Mouse (Mus musculus) liver, embryonic 16.5 days (tissue): Measurements from ENCODE around the gene Epha2. TPM values are rescaled to one million over a fixed set of nuclear protein-coding genes. Genes with fewer than 3 reads are reported as not detected.
A peak's percentile ranks its signal among the peaks of the same experiment; 100 is the strongest.

ENCODE experiments used
- ATAC-seq: fragments of 200-750 bp; cut with Nextera tagmentation; 2 replicates; pipeline ENCODE4 v1.8.0; 2017; ENCODE audit warnings: low read depth, mild to moderate bottlenecking, moderate number of reproducible peaks, moderate library complexity
- H3K27ac ChIP-seq: fragments of 300-500 bp; sonication (generic); 2 replicates; pipeline ENCODE4 v1.5.1; 2014; ENCODE audit warnings: mild to moderate bottlenecking, low read length
- H3K27me3 ChIP-seq: fragments of 300-500 bp; sonication (generic); 2 replicates; pipeline ENCODE4 v1.6.1; 2014; ENCODE audit warnings: low read depth, low read length, mixed read lengths; ENCODE audit not compliant: control insufficient read depth, insufficient read depth
- H3K36me3 ChIP-seq: fragments of 300-500 bp; sonication (generic); 2 replicates; pipeline ENCODE4 v1.6.1; 2014; ENCODE audit warnings: mild to moderate bottlenecking; ENCODE audit not compliant: control insufficient read depth, insufficient read depth
- H3K4me1 ChIP-seq: fragments of 300-500 bp; sonication (generic); 2 replicates; pipeline ENCODE4 v1.6.1; 2014; ENCODE audit warnings: low read depth, low read length, mixed read lengths; ENCODE audit not compliant: control insufficient read depth
- H3K4me2 ChIP-seq: fragments of 300-500 bp; sonication (generic); 2 replicates; pipeline ENCODE4 v1.6.1; 2014; ENCODE audit warnings: low read depth, low read length, mixed read lengths
- H3K4me3 ChIP-seq: fragments of 300-500 bp; sonication (generic); 2 replicates; pipeline ENCODE4 v1.5.1; 2014; ENCODE audit warnings: low read depth, mild to moderate bottlenecking, low read length
- H3K9ac ChIP-seq: fragments of 300-500 bp; sonication (generic); 2 replicates; pipeline ENCODE4 v1.6.1; 2014; ENCODE audit warnings: low read depth, low read length
- H3K9me3 ChIP-seq: fragments of 300-500 bp; sonication (generic); replicated peaks from 2 replicates; pipeline ENCODE4 v1.6.1; 2016; ENCODE audit warnings: low read length; ENCODE audit not compliant: control insufficient read depth
- WGBS: fragments of 180-500 bp; shearing (Covaris S2); extraction: QIAGEN DNeasy Blood & Tissue Kit; methylation state at CpG from one replicate; pipeline ENCODE4 v1.1.7; 2014; ENCODE audit not compliant: insufficient replicate concordance; 5-methylcytosine and 5-hydroxymethylcytosine counted together
- polyA plus RNA-seq: library from polyadenylated mRNA; unstranded; fragments of >200 nt; fragmentation: Nextera tagmentation; extraction: Ambion mirVana; gene quantifications from 2 replicates; pipeline ENCODE4 v1.2.1, GENCODE M21; 2015

The Epha2 gene
- polyA plus RNA-seq, 1 experiment from 2014 or later: 0.53 TPM

DNA sequence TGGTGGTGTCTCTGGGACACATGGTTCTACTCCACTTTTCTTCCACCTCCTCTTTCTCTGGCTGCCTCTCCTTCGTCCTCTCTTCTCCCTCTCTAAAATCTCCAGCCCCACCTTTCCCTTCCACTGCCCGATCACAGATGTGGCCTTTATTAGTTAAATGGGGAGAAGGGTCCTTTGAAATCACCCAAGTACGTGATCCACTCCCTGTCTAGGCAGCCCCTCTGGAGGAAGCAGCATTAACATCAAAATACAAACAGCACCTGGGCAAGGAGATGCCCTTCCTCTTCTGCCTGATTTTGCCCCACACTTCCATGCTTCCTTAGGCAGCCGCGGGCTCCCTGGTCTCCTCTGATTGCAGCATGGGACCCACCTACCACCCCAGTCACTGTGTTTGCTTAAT lies 18.4 kb upstream of the Epha2 start:
- WGBS: 42% methylated on average over 5 of the region's 5 CpGs

DNA sequence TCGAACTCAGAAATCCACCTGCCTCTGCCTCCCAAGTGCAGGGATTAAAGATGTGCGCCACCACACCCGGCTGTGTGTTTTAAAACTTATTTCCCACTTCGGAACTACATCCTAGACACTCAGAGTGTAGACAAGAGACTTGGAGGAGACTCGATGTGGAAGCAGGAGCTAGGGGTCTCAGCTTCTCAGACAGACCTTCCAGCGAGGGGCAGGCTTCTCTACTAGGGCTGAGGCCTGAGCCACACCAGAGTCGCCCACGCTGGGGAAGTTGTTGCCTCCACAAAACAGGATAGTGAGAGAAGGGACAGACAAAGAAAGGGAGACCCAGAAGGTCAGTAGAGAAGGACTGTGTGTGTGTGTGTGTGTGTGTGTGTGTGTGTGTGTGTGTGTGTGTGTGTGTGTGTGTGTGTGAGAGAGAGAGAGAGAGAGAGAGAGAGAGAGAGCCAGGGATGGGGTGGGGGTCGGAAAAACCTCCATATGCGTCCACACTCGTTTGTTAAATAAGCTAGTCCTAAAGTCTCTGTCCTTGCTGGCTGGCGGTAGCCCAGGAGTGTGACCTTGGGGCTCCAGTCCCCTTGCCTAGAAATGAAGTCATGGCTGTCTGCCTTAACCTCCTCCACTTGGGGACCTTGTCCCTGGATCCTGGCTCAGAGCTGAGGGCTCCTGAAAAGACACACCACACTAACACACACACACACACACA lies 17.7 kb upstream of the Epha2 start:
- Histone ChIP-seq H3K4me2 (no peak overlapping the region), H3K27me3 (peaks cover 20% of the 10 kb centered on the region), H3K4me1 (peaks cover 19% of the 10 kb centered on the region), H3K27ac (no peak overlapping the region), H3K36me3 (no peaks in the 10 kb centered on the region), H3K9me3 (no peaks in the 10 kb centered on the region), H3K4me3 (no peak overlapping the region), H3K9ac (no peak overlapping the region)
- ATAC-seq: no peak
- 44% methylated on average over 12 of the region's 12 CpGs for WGBS

More for the DNA sequence above, 18.4 kb upstream of the Epha2 start:
- H3K9me3 ChIP-seq: no peaks in the 10 kb centered on the region
- peaks cover 17% of the 10 kb centered on the region for H3K27me3 ChIP-seq
- H3K36me3 ChIP-seq: no peaks in the 10 kb centered on the region
- no peak overlapping the region for H3K27ac ChIP-seq
- peaks cover 23% of the 10 kb centered on the region for H3K4me1 ChIP-seq
- no peak overlapping the region for H3K4me2 ChIP-seq
- no peak overlapping the region for H3K4me3 ChIP-seq
- no peak overlapping the region for H3K9ac ChIP-seq
- ATAC-seq: no peak

DNA sequence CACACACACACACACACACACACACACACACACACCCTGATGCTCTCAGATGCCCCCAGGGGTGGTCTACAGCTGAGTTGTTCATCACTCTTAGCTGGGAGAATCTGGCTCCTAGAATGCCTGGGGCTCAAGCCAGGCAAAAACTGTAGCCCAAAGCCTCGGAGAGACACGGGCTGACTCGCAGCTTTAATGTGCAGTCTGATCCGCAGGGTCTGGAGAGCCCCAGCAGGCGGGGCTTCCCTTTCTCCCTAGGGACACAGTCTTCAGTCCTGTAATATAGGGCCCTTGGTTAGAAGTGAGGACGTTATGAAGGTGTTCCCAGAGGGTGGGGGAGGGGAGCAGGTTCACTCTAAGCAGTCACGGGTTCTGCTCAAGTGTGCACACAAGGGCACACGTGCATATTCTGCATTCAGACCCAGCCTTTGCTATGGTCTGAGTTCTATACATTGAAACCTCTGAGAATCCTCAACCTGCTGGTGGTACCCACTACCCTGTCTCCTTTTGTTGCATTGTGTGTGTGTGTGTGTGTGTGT lies 17.1 kb upstream of the Epha2 start:
- 40% methylated on average over 8 of the region's 8 CpGs for WGBS
- H3K4me1 ChIP-seq: peaks cover 18% of the 10 kb centered on the region

DNA sequence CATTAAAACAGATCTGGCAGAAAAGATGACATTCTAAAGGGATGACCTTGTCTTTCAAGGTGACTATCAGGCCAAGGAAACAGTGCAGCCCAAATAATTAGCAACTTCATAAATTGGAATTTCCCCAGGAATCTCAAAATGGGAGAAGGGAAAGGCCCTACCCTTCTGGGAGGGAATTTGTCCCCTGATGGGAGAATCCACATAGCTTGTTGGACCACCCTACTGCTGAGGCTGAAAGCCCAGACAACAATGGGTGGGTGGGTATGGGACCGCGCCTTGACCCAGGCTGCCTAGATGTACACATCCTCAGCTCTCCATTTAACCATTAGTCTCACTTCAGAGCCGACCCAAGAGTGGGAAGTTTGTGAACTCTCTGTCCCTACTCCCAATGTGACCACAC lies 16.6 kb upstream of the Epha2 start:
- Histone ChIP-seq H3K27me3 (peaks cover 27% of the 10 kb centered on the region), H3K4me2 (no peak overlapping the region), H3K9ac (no peak overlapping the region), H3K4me3 (no peak overlapping the region), H3K36me3 (no peaks in the 10 kb centered on the region), H3K4me1 (peaks cover 18% of the 10 kb centered on the region), H3K9me3 (no peaks in the 10 kb centered on the region), H3K27ac (no peak overlapping the region)
- WGBS: 62% methylated on average over 3 of the region's 3 CpGs
- no peak for ATAC-seq

More for the DNA sequence above, 17.1 kb upstream of the Epha2 start:
- Histone ChIP-seq H3K27ac (no peak overlapping the region), H3K36me3 (no peaks in the 10 kb centered on the region), H3K4me2 (no peak overlapping the region), H3K9me3 (no peaks in the 10 kb centered on the region), H3K4me3 (no peak overlapping the region), H3K27me3 (peaks cover 23% of the 10 kb centered on the region), H3K9ac (no peak overlapping the region)
- no peak for ATAC-seq

DNA sequence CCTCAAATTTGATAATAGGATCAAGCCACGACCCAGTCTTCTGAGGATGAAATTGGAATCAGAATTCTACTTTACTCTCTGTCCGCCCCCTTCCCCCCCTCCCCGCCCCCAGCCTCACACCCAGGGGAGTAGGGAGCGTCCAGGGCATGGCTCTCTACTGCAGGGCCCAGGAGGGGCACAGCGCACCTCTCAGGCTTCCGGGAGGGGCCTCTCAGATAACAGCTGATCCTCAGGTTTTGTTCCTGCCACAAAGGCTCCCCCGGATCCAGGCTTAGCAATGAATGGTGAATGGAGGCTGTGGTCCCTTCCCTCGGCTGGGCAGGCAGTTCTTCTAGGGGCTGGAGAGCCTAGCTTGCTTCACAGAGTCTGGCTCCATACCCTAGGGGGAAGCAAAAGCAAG lies 15.9 kb upstream of the Epha2 start:
- Histone ChIP-seq H3K9me3 (no peaks in the 10 kb centered on the region), H3K27me3 (peaks cover 30% of the 10 kb centered on the region), H3K4me3 (no peak overlapping the region), H3K9ac (no peak overlapping the region), H3K4me2 (no peak overlapping the region), H3K27ac (no peak overlapping the region), H3K4me1 (peaks cover 18% of the 10 kb centered on the region), H3K36me3 (no peaks in the 10 kb centered on the region)
- WGBS: 26% methylated on average over 8 of the region's 8 CpGs
- no peak for ATAC-seq

DNA sequence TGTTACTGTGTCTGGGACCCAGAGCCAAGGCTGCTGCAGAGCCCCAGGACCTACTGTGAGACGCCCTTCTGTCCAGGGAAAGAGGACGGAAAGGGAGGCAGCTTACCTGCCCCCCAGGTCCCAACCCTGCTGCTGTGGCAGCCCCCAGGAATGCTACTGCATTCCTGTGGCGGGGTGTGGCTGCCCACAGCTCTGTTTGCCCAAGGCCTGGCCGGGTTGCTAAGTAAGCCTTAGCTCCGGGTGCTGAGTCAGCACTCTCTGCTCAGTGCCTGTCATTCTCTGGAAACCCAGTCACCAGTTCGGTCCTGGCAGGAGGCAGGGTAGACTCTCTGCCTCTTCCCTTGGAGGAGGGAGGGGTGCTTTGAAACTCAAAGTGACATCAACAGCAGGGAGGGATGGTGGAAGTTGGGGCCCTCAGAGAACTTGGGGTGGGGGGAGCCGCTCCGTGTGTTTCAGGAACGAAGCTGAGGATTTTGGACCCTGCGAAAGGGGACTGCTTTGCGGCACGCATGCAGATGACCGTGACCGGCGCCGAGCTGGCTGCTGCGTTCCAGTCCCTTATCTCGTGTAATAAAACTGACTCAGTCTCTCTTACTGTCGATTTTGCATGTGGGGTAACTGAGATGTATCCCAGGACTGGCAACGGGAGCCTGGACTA lies 14.1 kb upstream of the Epha2 start:
- Histone ChIP-seq H3K4me1 (peaks cover 13% of the 10 kb centered on the region), H3K4me3 (no peak overlapping the region), H3K27ac (no peak overlapping the region), H3K4me2 (peak overlapping the region; percentile 3), H3K27me3 (peaks cover 43% of the 10 kb centered on the region), H3K36me3 (no peaks in the 10 kb centered on the region), H3K9me3 (no peaks in the 10 kb centered on the region), H3K9ac (no peak overlapping the region)
- ATAC-seq: no peak
- WGBS: 10% methylated on average over 20 of the region's 20 CpGs

DNA sequence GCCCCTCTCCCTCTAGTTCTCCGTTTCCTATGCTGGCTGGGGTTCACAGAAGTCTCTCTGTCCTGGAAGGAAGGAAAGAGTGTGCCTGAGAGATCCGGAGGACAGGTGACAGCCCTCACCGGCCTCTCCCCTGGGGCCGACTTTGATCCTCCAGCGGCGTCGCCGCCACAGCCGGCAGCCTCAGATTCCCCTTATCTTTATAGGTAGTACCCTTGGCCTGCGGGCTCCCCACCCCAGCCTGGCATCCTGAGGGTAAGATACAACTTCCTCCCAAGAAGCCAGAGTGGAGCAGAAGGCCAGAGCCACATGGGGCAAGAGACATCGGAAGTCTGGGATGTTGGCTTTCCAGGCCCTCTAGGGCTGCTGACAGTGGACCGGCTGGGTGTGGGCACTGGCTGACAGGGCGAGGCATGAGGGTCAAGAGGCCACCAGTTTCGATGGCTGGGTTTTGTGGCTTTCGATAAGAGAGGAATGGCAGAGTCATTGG lies 13.5 kb upstream of the Epha2 start:
- H3K27me3 ChIP-seq: peaks cover 48% of the 10 kb centered on the region
- no peak overlapping the region for H3K27ac ChIP-seq
- peak overlapping the region; percentile 3 for H3K4me2 ChIP-seq
- H3K4me1 ChIP-seq: peaks cover 12% of the 10 kb centered on the region
- WGBS: 4% methylated on average over 15 of the region's 15 CpGs
- peak; percentile 28; the same call in 1 of the 2 replicates for ATAC-seq
- H3K36me3 ChIP-seq: no peaks in the 10 kb centered on the region
- no peaks in the 10 kb centered on the region for H3K9me3 ChIP-seq
- no peak overlapping the region for H3K4me3 ChIP-seq
- no peak overlapping the region for H3K9ac ChIP-seq

DNA sequence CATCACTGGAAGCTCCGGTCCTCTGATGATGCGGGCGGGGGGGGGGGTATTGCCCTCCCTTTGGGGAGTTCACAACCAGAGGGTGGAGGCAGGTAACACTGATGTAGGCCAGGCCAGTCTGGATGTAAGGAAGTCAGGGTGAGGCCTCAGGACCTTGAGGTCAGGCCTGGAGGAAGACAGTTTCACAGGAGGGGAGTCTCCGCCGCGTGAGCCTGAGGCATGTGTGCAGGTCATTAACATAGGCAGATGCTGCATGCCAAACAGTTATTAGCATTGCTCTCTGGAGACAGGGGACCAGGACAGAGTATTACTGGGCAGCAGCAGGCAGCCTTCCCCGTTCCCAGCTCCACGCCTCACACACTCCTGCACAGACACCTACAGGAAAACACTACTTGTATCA lies 12.9 kb upstream of the Epha2 start:
- H3K27ac ChIP-seq: no peak overlapping the region
- peaks cover 52% of the 10 kb centered on the region for H3K27me3 ChIP-seq
- H3K4me2 ChIP-seq: no peak overlapping the region
- no peak for ATAC-seq
- no peak overlapping the region for H3K4me3 ChIP-seq
- H3K9me3 ChIP-seq: no peaks in the 10 kb centered on the region
- no peak overlapping the region for H3K9ac ChIP-seq
- WGBS: 47% methylated on average over 8 of the region's 8 CpGs
- H3K36me3 ChIP-seq: no peaks in the 10 kb centered on the region
- peaks cover 12% of the 10 kb centered on the region for H3K4me1 ChIP-seq
